In the genomic region with DNA sequence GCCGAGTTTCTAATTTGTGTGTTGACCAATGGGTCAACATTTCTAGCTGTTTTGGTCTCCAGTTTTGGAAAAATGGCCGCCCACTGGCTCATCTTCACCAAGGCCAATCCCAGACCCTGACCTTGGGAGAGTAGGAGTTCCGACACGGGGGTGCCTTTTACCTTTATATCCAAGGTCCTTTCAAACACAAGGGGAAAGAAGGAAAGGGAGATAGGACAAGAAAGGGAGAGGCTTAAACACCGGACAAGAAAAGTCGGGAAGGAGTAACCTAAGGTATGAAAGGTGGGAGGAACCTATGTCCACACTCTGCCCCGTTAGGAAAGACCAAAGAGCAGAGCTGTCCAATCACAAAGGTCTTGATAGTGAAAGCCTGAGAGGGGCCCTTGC, we compare ENCODE assay signal across 8 mouse cellular contexts. TPM values are rescaled to one million over a fixed set of nuclear protein-coding genes. Genes with fewer than 3 reads are reported as not detected.
A peak's percentile ranks its signal among the peaks of the same experiment; 100 is the strongest.
DNase-seq lines count a peak whose midpoint lies in the region; ATAC-seq and TF ChIP-seq lines count a peak whose summit lies in the region.

No protein-coding gene starts in this region.

- H3K4me1 ChIP-seq in lung, adult 2 months (ENCODE audit: control insufficient read depth, insufficient read depth, low read length), result peaks cover 7% of the 10 kb centered on the region
- peaks cover 11% of the 10 kb centered on the region for H3K4me1 ChIP-seq in embryonic facial prominence, embryonic 12.5 days
- H3K4me1 ChIP-seq in intestine, embryonic 14.5 days (replicated peaks; ENCODE audit: control insufficient read depth, insufficient read depth, low read length), result peaks cover 22% of the 10 kb centered on the region
- H3K4me1 ChIP-seq in midbrain, embryonic 10.5 days, result peaks cover 42% of the 10 kb centered on the region

- TF ChIP-seq CTCF in lung, adult 2 months (IDR thresholded peaks at IDR 0.05; ENCODE audit: insufficient read depth, low read length), result no peak

- H3K4me3 ChIP-seq in lung, adult 2 months (replicated peaks; ENCODE audit: extremely low read depth, low read depth, low read length), result peak overlapping the region; percentile 35
- H3K4me3 ChIP-seq in embryonic facial prominence, embryonic 12.5 days, result peak overlapping the region; percentile 62
- peak overlapping the region; percentile 76 for H3K4me3 ChIP-seq in intestine, embryonic 14.5 days (ENCODE audit: low read depth, low read length)
- H3K4me3 ChIP-seq in midbrain, embryonic 10.5 days, result peak overlapping the region; percentile 80

- ATAC-seq in embryonic facial prominence, embryonic 12.5 days (ENCODE audit: insufficient number of reproducible peaks, insufficient read depth, low FRiP score, low TSS enrichment), result no peak
- no peak for ATAC-seq in intestine, embryonic 14.5 days (replicated peaks; ENCODE audit: low FRiP score, low TSS enrichment, low read depth)

- no peaks in the 10 kb centered on the region for H3K9me3 ChIP-seq in embryonic facial prominence, embryonic 12.5 days
- no peaks in the 10 kb centered on the region for H3K9me3 ChIP-seq in intestine, embryonic 14.5 days (ENCODE audit: control insufficient read depth, low read length)
- H3K9me3 ChIP-seq in midbrain, embryonic 10.5 days (replicated peaks), result no peaks in the 10 kb centered on the region

- H3K9ac ChIP-seq in embryonic facial prominence, embryonic 12.5 days, result peak overlapping the region; percentile 89; the same call in 1 of the 2 replicates
- H3K9ac ChIP-seq in intestine, embryonic 14.5 days (ENCODE audit: low read length), result peak overlapping the region; percentile 89

- H3K27me3 ChIP-seq in embryonic facial prominence, embryonic 12.5 days, result no peaks in the 10 kb centered on the region
- H3K27me3 ChIP-seq in intestine, embryonic 14.5 days (replicated peaks; ENCODE audit: control insufficient read depth, insufficient read depth, low read length), result no peaks in the 10 kb centered on the region
- no peaks in the 10 kb centered on the region for H3K27me3 ChIP-seq in midbrain, embryonic 10.5 days (ENCODE audit: low read depth, poor library complexity, severe bottlenecking)

- no peak for TF ChIP-seq POLR2A in lung, adult 2 months (IDR thresholded peaks at IDR 0.05; ENCODE audit: borderline replicate concordance, extremely low read depth, low read depth, low read length)

- H3K27ac ChIP-seq in embryonic facial prominence, embryonic 12.5 days, result peak overlapping the region; percentile 94; the same call in 1 of the 2 replicates
- H3K27ac ChIP-seq in intestine, embryonic 14.5 days (ENCODE audit: low read depth), result peak overlapping the region; percentile 94
- peak overlapping the region; percentile 94 for H3K27ac ChIP-seq in midbrain, embryonic 10.5 days (replicated peaks)

- 19% methylated on average over 7 of the region's 7 CpGs for WGBS in lung, adult 2 months
- WGBS in embryonic facial prominence, embryonic 12.5 days, result 30% methylated on average over 7 of the region's 7 CpGs
- WGBS in intestine, embryonic 14.5 days, result 10% methylated on average over 7 of the region's 7 CpGs
- 25% methylated on average over 7 of the region's 7 CpGs for WGBS in midbrain, embryonic 10.5 days

- peak; percentile 27 for DNase-seq in lung, adult 2 months
- no peak for DNase-seq in lung, postnatal 36 days
- no peak for DNase-seq in intestine, embryonic 14.5 days (ENCODE audit: low spot score)
- DNase-seq in midbrain, embryonic 10.5 days (ENCODE audit: low spot score), result no peak
- no peak for DNase-seq in gastrocnemius, postnatal 4 days (ENCODE audit: low spot score in 2 of 2)
- DNase-seq in natural killer cell, adult 2 months (ENCODE audit: low spot score in 2 of 2), result no peak
- DNase-seq in adipocyte (ENCODE audit: low spot score), result no peak

- peak overlapping the region; percentile 66 for H3K4me2 ChIP-seq in embryonic facial prominence, embryonic 12.5 days (replicated peaks)
- peak overlapping the region; percentile 66 for H3K4me2 ChIP-seq in intestine, embryonic 14.5 days (ENCODE audit: low read length)

- peaks cover 40% of the 10 kb centered on the region for H3K36me3 ChIP-seq in embryonic facial prominence, embryonic 12.5 days
- H3K36me3 ChIP-seq in intestine, embryonic 14.5 days (ENCODE audit: control insufficient read depth, insufficient read depth, low read length), result peaks cover 39% of the 10 kb centered on the region
- H3K36me3 ChIP-seq in midbrain, embryonic 10.5 days, result peaks cover 44% of the 10 kb centered on the region

RNA-seq across cellular contexts. Expression of a gene that starts 0.5 kb away (rescaled TPM):
- 23.4 and 27.0 TPM in 2 replicates for polyA plus RNA-seq in lung, adult 2 months (2012; rRNA removed)
- 130 and 133 TPM in 2 replicates for polyA plus RNA-seq in embryonic facial prominence, embryonic 12.5 days (2016; fragmentation: Nextera tagmentation; extraction: Ambion mirVana)
- 150 and 154 TPM in 2 replicates for polyA plus RNA-seq in intestine, embryonic 14.5 days (2014; fragmentation: Nextera tagmentation; extraction: Ambion mirVana)
- 162 and 174 TPM in 2 replicates for polyA plus RNA-seq in midbrain, embryonic 10.5 days (2016; fragmentation: Nextera tagmentation; extraction: Ambion mirVana)
- total RNA-seq in gastrocnemius, postnatal 4 days (2021), result 10 to 100 TPM; 52.2 to 59.1 TPM

RNA-seq across cellular contexts. Expression of a gene that starts 14.3 kb away (rescaled TPM):
- polyA plus RNA-seq in lung, adult 2 months (2012; rRNA removed), result 18.3 and 25.4 TPM in 2 replicates
- polyA plus RNA-seq in embryonic facial prominence, embryonic 12.5 days (2016; fragmentation: Nextera tagmentation; extraction: Ambion mirVana), result 17.0 and 17.3 TPM in 2 replicates
- 19.7 and 20.1 TPM in 2 replicates for polyA plus RNA-seq in intestine, embryonic 14.5 days (2014; fragmentation: Nextera tagmentation; extraction: Ambion mirVana)
- polyA plus RNA-seq in midbrain, embryonic 10.5 days (2016; fragmentation: Nextera tagmentation; extraction: Ambion mirVana), result 18.7 and 20.0 TPM in 2 replicates
- total RNA-seq in gastrocnemius, postnatal 4 days (2021), result 10 to 100 TPM; 12.1 to 13.3 TPM

RNA-seq across cellular contexts. Expression of a gene that starts 26.4 kb away (rescaled TPM):
- not detected in 2 replicates for polyA plus RNA-seq in lung, adult 2 months (2012; rRNA removed)
- polyA plus RNA-seq in embryonic facial prominence, embryonic 12.5 days (2016; fragmentation: Nextera tagmentation; extraction: Ambion mirVana), result not detected in 2 replicates
- polyA plus RNA-seq in intestine, embryonic 14.5 days (2014; fragmentation: Nextera tagmentation; extraction: Ambion mirVana), result 0.64 TPM in 1 of 2 replicates, not detected in the other
- not detected in 2 replicates for polyA plus RNA-seq in midbrain, embryonic 10.5 days (2016; fragmentation: Nextera tagmentation; extraction: Ambion mirVana)
- total RNA-seq in gastrocnemius, postnatal 4 days (2021), result 1 to 10 TPM in 1 of 2 experiments, not detected in 1; 1.4 TPM

RNA-seq across cellular contexts. Expression of a gene that starts 32.1 kb away (rescaled TPM):
- polyA plus RNA-seq in lung, adult 2 months (2012; rRNA removed), result 23.0 TPM in 1 of 2 replicates, not detected in the other
- polyA plus RNA-seq in embryonic facial prominence, embryonic 12.5 days (2016; fragmentation: Nextera tagmentation; extraction: Ambion mirVana), result not detected in 2 replicates
- not detected in 2 replicates for polyA plus RNA-seq in intestine, embryonic 14.5 days (2014; fragmentation: Nextera tagmentation; extraction: Ambion mirVana)
- not detected in 2 replicates for polyA plus RNA-seq in midbrain, embryonic 10.5 days (2016; fragmentation: Nextera tagmentation; extraction: Ambion mirVana)
- total RNA-seq in gastrocnemius, postnatal 4 days (2021), result not detected

RNA-seq across cellular contexts. Expression of a gene that starts 38.1 kb away (rescaled TPM):
- polyA plus RNA-seq in lung, adult 2 months (2012; rRNA removed), result 0.20 and 23.9 TPM in 2 replicates
- polyA plus RNA-seq in embryonic facial prominence, embryonic 12.5 days (2016; fragmentation: Nextera tagmentation; extraction: Ambion mirVana), result 0.17 TPM in 1 of 2 replicates, not detected in the other
- polyA plus RNA-seq in intestine, embryonic 14.5 days (2014; fragmentation: Nextera tagmentation; extraction: Ambion mirVana), result 0.28 and 0.30 TPM in 2 replicates
- 0.27 TPM in 2 replicates for polyA plus RNA-seq in midbrain, embryonic 10.5 days (2016; fragmentation: Nextera tagmentation; extraction: Ambion mirVana)
- under 1 TPM in 1 of 2 experiments, not detected in 1; 0.27 TPM for total RNA-seq in gastrocnemius, postnatal 4 days (2021)
